In genomic region chr2:105090991-105091390, GRCm38 (mm10) we compare ENCODE assay signal across 34 mouse cellular contexts. TPM values are rescaled to one million over a fixed set of nuclear protein-coding genes. Genes with fewer than 3 reads are reported as not detected.
DNase-seq lines count a peak whose midpoint lies in the region.
"Had no signal": no experiment of that assay in that cellular context is flagged by ENCODE, and none has a peak within 500 bp of the region (broad histone marks: within the 10 kb centered on the region; RNA-seq: fewer than 3 reads in every experiment).

No protein-coding gene starts in this region.

- DNase-seq in adrenal gland, adult 2 months, result peak; percentile 22
- no peak for DNase-seq in adrenal gland, adult 18-20 months (ENCODE audit: low spot score in 2 of 2)
- DNase-seq in heart, adult 18-20 months, result peak; percentile 26 to 36
- DNase-seq in heart, postnatal 25 days (ENCODE audit: low spot score), result no peak
- peak; percentile 17 for DNase-seq in kidney, postnatal 14 days
- DNase-seq in kidney, postnatal 25 days, result no peak
- DNase-seq in urinary bladder, postnatal 14 days (ENCODE audit: low spot score), result peak; percentile 28
- DNase-seq in urinary bladder, postnatal 25 days (ENCODE audit: low spot score), result no peak
- DNase-seq: cerebellum, adult 18-20 months; cerebellum, postnatal 14 days; forebrain, postnatal 0 days; layer of hippocampus, adult 9-11 months; liver; lung, postnatal 4 days; retina, postnatal 1 day; right cerebral cortex, postnatal 4 days; thymus, postnatal 14 days had no signal

- intact Hi-C loops in heart, postnatal 25 days (cut with DNase I), result no loop called here

RNA-seq across cellular contexts. Expression of gene Gm11060, which starts 0.8 kb away (rescaled TPM):
- total RNA-seq in adrenal gland, adult 2 months (2021), result not detected
- not detected in 2 replicates for polyA plus RNA-seq in adrenal gland, adult 2 months (2012; rRNA removed)
- total RNA-seq in adrenal gland, adult 18-20 months (2021), result not detected
- not detected for total RNA-seq in heart, adult 18-20 months (2021)
- not detected for total RNA-seq in heart, postnatal 25 days (2021)
- total RNA-seq: forebrain, postnatal 0 days; heart, adult 2 months; hematopoietic stem cell, adult 5-6 weeks; left cerebral cortex, adult 2 months; megakaryocyte-erythroid progenitor cell, adult 5-6 weeks had no signal
- polyA plus RNA-seq: activated CD4-positive, CD25-positive, alpha-beta regulatory T cell, adult 4 months; embryonic facial prominence, embryonic 11.5 days; forebrain, embryonic 11.5 days; forebrain, postnatal 0 days; heart, adult 2 months; heart, embryonic 16.5 days; hindbrain, embryonic 15.5 days; intestine, embryonic 14.5 days; limb, embryonic 10.5 days; liver, embryonic 15.5 days; lung, embryonic 16.5 days; midbrain, embryonic 16.5 days; myocyte; neural tube, embryonic 13.5 days; stomach, embryonic 16.5 days had no signal

RNA-seq across cellular contexts. Expression of gene Wt1, which starts 35.3 kb away (rescaled TPM):
- 1 to 10 TPM; 2.6 to 3.8 TPM for total RNA-seq in adrenal gland, adult 2 months (2021)
- polyA plus RNA-seq in adrenal gland, adult 2 months (2012; rRNA removed), result 5.2 and 6.6 TPM in 2 replicates
- 1 to 10 TPM; 1.8 to 3.3 TPM for total RNA-seq in adrenal gland, adult 18-20 months (2021)
- 1 to 10 TPM; 4.1 to 6.8 TPM for total RNA-seq in heart, adult 18-20 months (2021)
- total RNA-seq in heart, postnatal 25 days (2021), result 1 to 10 TPM; 6.0 to 6.6 TPM
- total RNA-seq: hematopoietic stem cell, adult 5-6 weeks; megakaryocyte-erythroid progenitor cell, adult 5-6 weeks had no signal
- polyA plus RNA-seq: activated CD4-positive, CD25-positive, alpha-beta regulatory T cell, adult 4 months; myocyte had no signal

Comparison
In these comparisons a context has a peak if more than half of its experiments do, and no peak if none do; other contexts are left out.
1. DNase-seq: peak in adrenal gland, adult 2 months (single experiment), heart, adult 18-20 months (2 of 2), kidney, postnatal 14 days (single experiment) and urinary bladder, postnatal 14 days (single experiment); none in adrenal gland, adult 18-20 months (0 of 2), heart, postnatal 25 days (single experiment), kidney, postnatal 25 days (0 of 2) and urinary bladder, postnatal 25 days (single experiment).